Mouse (Mus musculus): ENCODE results near the gene Ccdc6. TPM values are rescaled to one million over a fixed set of nuclear protein-coding genes. Genes with fewer than 3 reads are reported as not detected.

Gene Ccdc6
- total RNA-seq, 1 experiment = 21.3 TPM

- DNase-seq (ENCODE audit: low read depth, low spot score) = peak; percentile 46
- Histone ChIP-seq H3K4me1 (ENCODE audit: control insufficient read depth in 2 of 2, insufficient read depth in 2 of 2, low read length in 2 of 2, poor library complexity in 1 of 2) (peaks cover 5 to 7% of the 10 kb centered on the region in 2 experiments; a peak in 3 of 4 replicates), H3K36me3 (ENCODE audit: control insufficient read depth, insufficient read depth, low read length, poor library complexity, severe bottlenecking) (peaks cover 11% of the 10 kb centered on the region; the same call in 1 of the 2 replicates), H3K27ac (ENCODE audit: insufficient read depth, low read depth, low read length, poor library complexity, severe bottlenecking) (no peak overlapping the region), H3K9ac (ENCODE audit: insufficient read depth, low read depth, low read length, poor library complexity, severe bottlenecking) (no peak overlapping the region), H3K4me3 (ENCODE audit: insufficient read depth in 1 of 2, low read depth in 1 of 2, low read length in 2 of 2, poor library complexity in 1 of 2, severe bottlenecking in 1 of 2) (no peak overlapping the region), H3K9me3 (ENCODE audit: control insufficient read depth, insufficient read depth, low read depth, low read length) (no peaks in the 10 kb centered on the region)
- TF ChIP-seq ZC3H11A (IDR thresholded peaks at IDR 0.05; ENCODE audit: borderline replicate concordance, low read depth, low read length) = peak; percentile 55; the same call in 1 of the 2 replicates
- TF ChIP-seq ZNF384 (IDR thresholded peaks at IDR 0.05; ENCODE audit: low read depth, low read length) = no peak
- in situ Hi-C loops (cut with MboI; ENCODE audit: low sequenced_read_pairs in 2 of 2, unreplicated experiment in 2 of 2) = no loop called here
Measured at GRCm38 (mm10) chr10:70195786-70196185, 98.9 kb downstream of the Ccdc6 start.

GRCm38 (mm10) chr10:70196666-70197065, 99.7 kb downstream of the Ccdc6 start:
- no peak overlapping the region for H3K4me3 ChIP-seq (ENCODE audit: insufficient read depth in 1 of 2, low read depth in 1 of 2, low read length in 2 of 2, poor library complexity in 1 of 2, severe bottlenecking in 1 of 2)
- H3K27ac ChIP-seq (ENCODE audit: insufficient read depth, low read depth, low read length, poor library complexity, severe bottlenecking) = no peak overlapping the region
- H3K36me3 ChIP-seq (ENCODE audit: control insufficient read depth, insufficient read depth, low read length, poor library complexity, severe bottlenecking) = peaks cover 5% of the 10 kb centered on the region; the same call in 1 of the 2 replicates
- TF ChIP-seq ZNF384 (IDR thresholded peaks at IDR 0.05; ENCODE audit: low read depth, low read length) (no peak), HCFC1 (IDR thresholded peaks at IDR 0.05; ENCODE audit: borderline replicate concordance, insufficient read depth, low read length) (no peak), MAFK (IDR thresholded peaks at IDR 0.05; ENCODE audit: insufficient read depth, low read depth, low read length) (no peak), CHD2 (IDR thresholded peaks at IDR 0.05; ENCODE audit: low read depth, low read length) (no peak)
- no peaks in the 10 kb centered on the region for H3K9me3 ChIP-seq (ENCODE audit: control insufficient read depth, insufficient read depth, low read depth, low read length)
- peaks cover 5 to 7% of the 10 kb centered on the region in 2 experiments; a peak in 3 of 4 replicates for H3K4me1 ChIP-seq (ENCODE audit: control insufficient read depth in 2 of 2, insufficient read depth in 2 of 2, low read length in 2 of 2, poor library complexity in 1 of 2)
- H3K9ac ChIP-seq (ENCODE audit: insufficient read depth, low read depth, low read length, poor library complexity, severe bottlenecking) = no peak overlapping the region
- in situ Hi-C loops (cut with MboI; ENCODE audit: low sequenced_read_pairs in 2 of 2, unreplicated experiment in 2 of 2) = no loop called here
- DNase-seq (ENCODE audit: low read depth, low spot score) = no peak

- H3K36me3 ChIP-seq (ENCODE audit: control insufficient read depth, insufficient read depth, low read length, poor library complexity, severe bottlenecking) = peaks cover 3% of the 10 kb centered on the region; the same call in 1 of the 2 replicates
- in situ Hi-C loops (cut with MboI; ENCODE audit: low sequenced_read_pairs in 2 of 2, unreplicated experiment in 2 of 2) = no loop called here
- H3K9me3 ChIP-seq (ENCODE audit: control insufficient read depth, insufficient read depth, low read depth, low read length) = no peaks in the 10 kb centered on the region
- H3K4me1 ChIP-seq (ENCODE audit: control insufficient read depth in 2 of 2, insufficient read depth in 2 of 2, low read length in 2 of 2, poor library complexity in 1 of 2) = peaks cover 5 to 7% of the 10 kb centered on the region in 2 experiments; a peak in 3 of 4 replicates
- no peak for TF ChIP-seq ZC3H11A (IDR thresholded peaks at IDR 0.05; ENCODE audit: borderline replicate concordance, low read depth, low read length)
- TF ChIP-seq HCFC1 (IDR thresholded peaks at IDR 0.05; ENCODE audit: borderline replicate concordance, insufficient read depth, low read length) = no peak
- no peak for TF ChIP-seq CHD2 (IDR thresholded peaks at IDR 0.05; ENCODE audit: low read depth, low read length)
- TF ChIP-seq ZNF384 (IDR thresholded peaks at IDR 0.05; ENCODE audit: low read depth, low read length) = no peak
- no peak for TF ChIP-seq MAFK (IDR thresholded peaks at IDR 0.05; ENCODE audit: insufficient read depth, low read depth, low read length)
- no peak overlapping the region for H3K9ac ChIP-seq (ENCODE audit: insufficient read depth, low read depth, low read length, poor library complexity, severe bottlenecking)
- H3K4me3 ChIP-seq (ENCODE audit: insufficient read depth in 1 of 2, low read depth in 1 of 2, low read length in 2 of 2, poor library complexity in 1 of 2, severe bottlenecking in 1 of 2) = no peak overlapping the region
- DNase-seq (ENCODE audit: low read depth, low spot score) = no peak
- no peak overlapping the region for H3K27ac ChIP-seq (ENCODE audit: insufficient read depth, low read depth, low read length, poor library complexity, severe bottlenecking)
Measured at GRCm38 (mm10) chr10:70197601-70198000, 100.7 kb downstream of the Ccdc6 start.

- no peak overlapping the region for H3K27ac ChIP-seq (ENCODE audit: insufficient read depth, low read depth, low read length, poor library complexity, severe bottlenecking)
- no peaks in the 10 kb centered on the region for H3K36me3 ChIP-seq (ENCODE audit: control insufficient read depth, insufficient read depth, low read length, poor library complexity, severe bottlenecking)
- no peak overlapping the region for H3K4me3 ChIP-seq (ENCODE audit: insufficient read depth in 1 of 2, low read depth in 1 of 2, low read length in 2 of 2, poor library complexity in 1 of 2, severe bottlenecking in 1 of 2)
- in situ Hi-C loops (cut with MboI; ENCODE audit: low sequenced_read_pairs in 2 of 2, unreplicated experiment in 2 of 2) = no loop called here
- no peaks in the 10 kb centered on the region for H3K9me3 ChIP-seq (ENCODE audit: control insufficient read depth, insufficient read depth, low read depth, low read length)
- no peak overlapping the region for H3K9ac ChIP-seq (ENCODE audit: insufficient read depth, low read depth, low read length, poor library complexity, severe bottlenecking)
- H3K4me1 ChIP-seq (ENCODE audit: control insufficient read depth in 2 of 2, insufficient read depth in 2 of 2, low read length in 2 of 2, poor library complexity in 1 of 2) = peaks cover 5 to 7% of the 10 kb centered on the region in 2 experiments; a peak in 3 of 4 replicates
- no peak for DNase-seq (ENCODE audit: low read depth, low spot score)
- no peak for TF ChIP-seq MAFK (IDR thresholded peaks at IDR 0.05; ENCODE audit: insufficient read depth, low read depth, low read length)
- no peak for TF ChIP-seq HCFC1 (IDR thresholded peaks at IDR 0.05; ENCODE audit: borderline replicate concordance, insufficient read depth, low read length)
- no peak for TF ChIP-seq ZC3H11A (IDR thresholded peaks at IDR 0.05; ENCODE audit: borderline replicate concordance, low read depth, low read length)
- no peak for TF ChIP-seq ZNF384 (IDR thresholded peaks at IDR 0.05; ENCODE audit: low read depth, low read length)
- TF ChIP-seq CHD2 (IDR thresholded peaks at IDR 0.05; ENCODE audit: low read depth, low read length) = no peak
Measured at GRCm38 (mm10) chr10:70198012-70198411, 101.1 kb downstream of the Ccdc6 start.

GRCm38 (mm10) chr10:70198951-70199463, 102.1 kb downstream of the Ccdc6 start:
- TF ChIP-seq HCFC1 (IDR thresholded peaks at IDR 0.05; ENCODE audit: borderline replicate concordance, insufficient read depth, low read length) = no peak
- no peak for TF ChIP-seq ZC3H11A (IDR thresholded peaks at IDR 0.05; ENCODE audit: borderline replicate concordance, low read depth, low read length)
- TF ChIP-seq ZNF384 (IDR thresholded peaks at IDR 0.05; ENCODE audit: low read depth, low read length) = no peak
- TF ChIP-seq MAFK (IDR thresholded peaks at IDR 0.05; ENCODE audit: insufficient read depth, low read depth, low read length) = no peak
- in situ Hi-C loops (cut with MboI; ENCODE audit: low sequenced_read_pairs in 2 of 2, unreplicated experiment in 2 of 2) = no loop called here
- H3K36me3 ChIP-seq (ENCODE audit: control insufficient read depth, insufficient read depth, low read length, poor library complexity, severe bottlenecking) = no peaks in the 10 kb centered on the region
- H3K27ac ChIP-seq (ENCODE audit: insufficient read depth, low read depth, low read length, poor library complexity, severe bottlenecking) = no peak overlapping the region
- H3K4me1 ChIP-seq (ENCODE audit: control insufficient read depth in 2 of 2, insufficient read depth in 2 of 2, low read length in 2 of 2, poor library complexity in 1 of 2) = peaks cover 5 to 7% of the 10 kb centered on the region in 2 experiments; a peak in 3 of 4 replicates
- H3K9ac ChIP-seq (ENCODE audit: insufficient read depth, low read depth, low read length, poor library complexity, severe bottlenecking) = no peak overlapping the region
- H3K9me3 ChIP-seq (ENCODE audit: control insufficient read depth, insufficient read depth, low read depth, low read length) = no peaks in the 10 kb centered on the region
- H3K4me3 ChIP-seq (ENCODE audit: insufficient read depth in 1 of 2, low read depth in 1 of 2, low read length in 2 of 2, poor library complexity in 1 of 2, severe bottlenecking in 1 of 2) = no peak overlapping the region
- no peak for DNase-seq (ENCODE audit: low read depth, low spot score)
